Comparison of ENCODE assay signal across 16 mouse cellular contexts in genomic region chr10:74304120-74304519, GRCm38 (mm10).
DNase-seq lines count a peak whose midpoint lies in the region; ATAC-seq and TF ChIP-seq lines count a peak whose summit lies in the region.
"Had no signal": no experiment of that assay in that cellular context is flagged by ENCODE, and none has a peak within 500 bp of the region (broad histone marks: within the 10 kb centered on the region; RNA-seq: fewer than 3 reads in every experiment).

No protein-coding gene starts in this region.

- H3K27ac ChIP-seq in heart, embryonic 15.5 days = no peak overlapping the region
- H3K27ac ChIP-seq in kidney, embryonic 14.5 days (ENCODE audit: low read depth, low read length) = no peak overlapping the region
- no peak overlapping the region for H3K27ac ChIP-seq in neural tube, embryonic 14.5 days (ENCODE audit: low read depth, low read length)
- H3K27ac ChIP-seq in neural tube, embryonic 15.5 days (replicated peaks) = no peak overlapping the region
- no peak overlapping the region for H3K27ac ChIP-seq in layer of hippocampus, adult 2 months
- H3K27ac ChIP-seq: gastrocnemius, adult 2 months; kidney, postnatal 0 days; limb, embryonic 10.5 days; neural tube, embryonic 13.5 days had no signal

- intact Hi-C loops in heart, postnatal 36 days (cut with DNase I) = no loop called here

- WGBS in heart, embryonic 15.5 days = 37% methylated on average over 2 of the region's 2 CpGs
- WGBS in kidney, embryonic 14.5 days = 90% methylated on average over 2 of the region's 2 CpGs
- WGBS in neural tube, embryonic 14.5 days = 91% methylated on average over 2 of the region's 2 CpGs
- 86% methylated on average over 2 of the region's 2 CpGs for WGBS in neural tube, embryonic 15.5 days

- no peak for TF ChIP-seq CTCF in layer of hippocampus, adult 2 months (conservative IDR thresholded peaks at IDR 0.05)

- no peak overlapping the region for H3K4me3 ChIP-seq in heart, embryonic 15.5 days
- no peak overlapping the region for H3K4me3 ChIP-seq in kidney, embryonic 14.5 days (ENCODE audit: low read length)
- H3K4me3 ChIP-seq in neural tube, embryonic 14.5 days (ENCODE audit: low read depth, low read length) = no peak overlapping the region
- no peak overlapping the region for H3K4me3 ChIP-seq in neural tube, embryonic 15.5 days (replicated peaks)
- no peak overlapping the region for H3K4me3 ChIP-seq in layer of hippocampus, adult 2 months
- H3K4me3 ChIP-seq: gastrocnemius, adult 2 months; heart, embryonic 12.5 days; limb, embryonic 10.5 days; neural tube, embryonic 13.5 days had no signal

- no peaks in the 10 kb centered on the region for H3K36me3 ChIP-seq in heart, embryonic 15.5 days
- no peaks in the 10 kb centered on the region for H3K36me3 ChIP-seq in kidney, embryonic 14.5 days (ENCODE audit: control insufficient read depth, insufficient read depth, low read length)
- no peaks in the 10 kb centered on the region for H3K36me3 ChIP-seq in neural tube, embryonic 14.5 days (ENCODE audit: control insufficient read depth, insufficient read depth, low read length)
- H3K36me3 ChIP-seq in neural tube, embryonic 15.5 days = no peaks in the 10 kb centered on the region
- H3K36me3 ChIP-seq: heart, embryonic 12.5 days; limb, embryonic 10.5 days; neural tube, embryonic 13.5 days had no signal

- H3K4me2 ChIP-seq in heart, embryonic 15.5 days = no peak overlapping the region
- no peak overlapping the region for H3K4me2 ChIP-seq in kidney, embryonic 14.5 days (replicated peaks; ENCODE audit: low read depth, low read length)
- no peak overlapping the region for H3K4me2 ChIP-seq in neural tube, embryonic 14.5 days (ENCODE audit: low read depth, low read length)
- H3K4me2 ChIP-seq in neural tube, embryonic 15.5 days = no peak overlapping the region
- H3K4me2 ChIP-seq: heart, embryonic 12.5 days; neural tube, embryonic 13.5 days had no signal

- DNase-seq in heart, postnatal 36 days = no peak
- peak; percentile 2 for DNase-seq in kidney, postnatal 14 days
- no peak for DNase-seq in layer of hippocampus, adult 2 months (ENCODE audit: low spot score in 2 of 2)
- DNase-seq: adrenal gland, adult 2 months; gastrocnemius, adult 2 months; lung, adult 18-20 months; thymus, postnatal 36 days had no signal

- H3K9ac ChIP-seq in heart, embryonic 15.5 days = no peak overlapping the region
- no peak overlapping the region for H3K9ac ChIP-seq in kidney, embryonic 14.5 days (ENCODE audit: low read depth, low read length)
- H3K9ac ChIP-seq in neural tube, embryonic 14.5 days (replicated peaks; ENCODE audit: low read depth, low read length) = no peak overlapping the region
- H3K9ac ChIP-seq in neural tube, embryonic 15.5 days (replicated peaks) = no peak overlapping the region
- H3K9ac ChIP-seq: heart, embryonic 12.5 days; neural tube, embryonic 13.5 days had no signal

- H3K27me3 ChIP-seq in heart, embryonic 15.5 days = no peaks in the 10 kb centered on the region
- no peaks in the 10 kb centered on the region for H3K27me3 ChIP-seq in kidney, embryonic 14.5 days (ENCODE audit: control insufficient read depth, insufficient read depth, low read length)
- H3K27me3 ChIP-seq in neural tube, embryonic 14.5 days (ENCODE audit: control insufficient read depth, insufficient read depth, low read length) = no peaks in the 10 kb centered on the region
- H3K27me3 ChIP-seq in neural tube, embryonic 15.5 days (replicated peaks) = no peaks in the 10 kb centered on the region
- H3K27me3 ChIP-seq: heart, embryonic 12.5 days; neural tube, embryonic 13.5 days had no signal

- no peaks in the 10 kb centered on the region for H3K9me3 ChIP-seq in heart, embryonic 15.5 days (replicated peaks)
- no peaks in the 10 kb centered on the region for H3K9me3 ChIP-seq in kidney, embryonic 14.5 days (ENCODE audit: control insufficient read depth, low read length)
- no peaks in the 10 kb centered on the region for H3K9me3 ChIP-seq in neural tube, embryonic 14.5 days (ENCODE audit: control insufficient read depth, low read length)
- no peaks in the 10 kb centered on the region for H3K9me3 ChIP-seq in neural tube, embryonic 15.5 days (replicated peaks)
- H3K9me3 ChIP-seq: heart, embryonic 12.5 days; limb, embryonic 10.5 days; neural tube, embryonic 13.5 days had no signal

- no peaks in the 10 kb centered on the region for H3K4me1 ChIP-seq in heart, embryonic 15.5 days (replicated peaks)
- H3K4me1 ChIP-seq in kidney, embryonic 14.5 days (ENCODE audit: control insufficient read depth, insufficient read depth, low read length) = no peaks in the 10 kb centered on the region
- no peaks in the 10 kb centered on the region for H3K4me1 ChIP-seq in neural tube, embryonic 14.5 days (ENCODE audit: control insufficient read depth, insufficient read depth, low read length)
- no peaks in the 10 kb centered on the region; the same call in 1 of the 2 replicates for H3K4me1 ChIP-seq in neural tube, embryonic 15.5 days
- H3K4me1 ChIP-seq: heart, embryonic 12.5 days; limb, embryonic 10.5 days; neural tube, embryonic 13.5 days had no signal

- 0 out of 2 replicates have a peak, but pooled peaks have one; percentile 27 for ATAC-seq in heart, embryonic 15.5 days (replicated peaks; ENCODE audit: insufficient number of reproducible peaks, insufficient read depth, low FRiP score, low read depth)
- no peak for ATAC-seq in kidney, embryonic 14.5 days (ENCODE audit: low FRiP score, low TSS enrichment)
- 0 out of 2 replicates have a peak, but pooled peaks have one; percentile 46 for ATAC-seq in neural tube, embryonic 14.5 days (ENCODE audit: low read depth)
- no peak for ATAC-seq in neural tube, embryonic 15.5 days (ENCODE audit: low FRiP score)
- ATAC-seq: intestine, embryonic 16.5 days had no signal

Comparison
In these comparisons a context has a peak if more than half of its experiments do, and no peak if none do; other contexts are left out.
1. ATAC-seq: peak in heart, embryonic 15.5 days (single experiment) and neural tube, embryonic 14.5 days (single experiment); none in kidney, embryonic 14.5 days (single experiment) and neural tube, embryonic 15.5 days (single experiment).